ENCODE assay signal across 12 mouse cellular contexts in the genomic region with DNA sequence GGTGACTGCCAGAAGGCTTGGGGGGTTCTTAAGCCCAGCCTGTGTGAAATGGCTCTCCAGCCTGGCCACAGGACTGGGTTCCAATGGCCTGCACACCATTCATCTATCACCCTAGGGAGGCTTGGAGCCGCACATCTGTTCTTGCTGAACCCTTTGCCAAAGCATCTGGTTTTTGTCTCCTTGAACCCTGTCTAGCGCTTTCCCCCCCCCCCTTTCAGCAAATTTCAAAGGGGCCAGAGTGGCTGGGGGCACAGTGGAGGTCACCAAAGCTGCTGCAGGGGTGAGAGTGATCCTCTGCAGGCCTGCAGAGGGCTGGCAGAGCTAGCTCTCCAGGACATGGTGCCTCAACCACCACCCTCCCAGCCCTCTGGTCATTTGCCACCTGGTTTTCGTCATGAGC. TPM values are rescaled to one million over a fixed set of nuclear protein-coding genes. Genes with fewer than 3 reads are reported as not detected.
A peak's percentile ranks its signal among the peaks of the same experiment; 100 is the strongest.
DNase-seq lines count a peak whose midpoint lies in the region; ATAC-seq lines count a peak whose summit lies in the region.
"Had no signal": no experiment of that assay in that cellular context is flagged by ENCODE, and none has a peak within 500 bp of the region (broad histone marks: within the 10 kb centered on the region; RNA-seq: fewer than 3 reads in every experiment).

No protein-coding gene starts in this region.

- H3K9me3 ChIP-seq in heart, embryonic 14.5 days (ENCODE audit: control insufficient read depth, low read length), result no peaks in the 10 kb centered on the region
- no peaks in the 10 kb centered on the region for H3K9me3 ChIP-seq in lung, embryonic 15.5 days
- H3K9me3 ChIP-seq: hindbrain, embryonic 13.5 days; limb, embryonic 15.5 days; midbrain, embryonic 13.5 days had no signal

- H3K27me3 ChIP-seq in heart, embryonic 14.5 days (ENCODE audit: control insufficient read depth, insufficient read depth, low read length), result no peaks in the 10 kb centered on the region
- peaks cover 15% of the 10 kb centered on the region; the same call in 1 of the 2 replicates for H3K27me3 ChIP-seq in lung, embryonic 15.5 days
- H3K27me3 ChIP-seq: hindbrain, embryonic 13.5 days; midbrain, embryonic 13.5 days had no signal

- no peak overlapping the region for H3K4me3 ChIP-seq in heart, embryonic 14.5 days (ENCODE audit: control insufficient read depth in 1 of 2, insufficient read depth in 1 of 2, low read depth in 1 of 2, low read length in 2 of 2)
- no peak overlapping the region for H3K4me3 ChIP-seq in lung, embryonic 15.5 days
- H3K4me3 ChIP-seq: hindbrain, embryonic 13.5 days; limb, embryonic 15.5 days; midbrain, embryonic 13.5 days had no signal

- peaks cover 32 to 34% of the 10 kb centered on the region in 2 experiments for H3K4me1 ChIP-seq in heart, embryonic 14.5 days (ENCODE audit: control insufficient read depth in 2 of 2, insufficient read depth in 2 of 2, low read length in 2 of 2)
- H3K4me1 ChIP-seq in lung, embryonic 15.5 days, result peaks cover 19% of the 10 kb centered on the region
- H3K4me1 ChIP-seq: midbrain, embryonic 13.5 days had no signal

- no peak overlapping the region for H3K9ac ChIP-seq in heart, embryonic 14.5 days (ENCODE audit: low read length)
- no peak overlapping the region for H3K9ac ChIP-seq in lung, embryonic 15.5 days
- H3K9ac ChIP-seq: hindbrain, embryonic 13.5 days; limb, embryonic 15.5 days; midbrain, embryonic 13.5 days had no signal

- no peak overlapping the region for H3K4me2 ChIP-seq in heart, embryonic 14.5 days (ENCODE audit: low read length)
- no peak overlapping the region for H3K4me2 ChIP-seq in lung, embryonic 15.5 days
- H3K4me2 ChIP-seq: hindbrain, embryonic 13.5 days; limb, embryonic 15.5 days; midbrain, embryonic 13.5 days had no signal

- WGBS in heart, embryonic 14.5 days, result 24% methylated on average over 3 of the region's 3 CpGs
- 20% methylated on average over 3 of the region's 3 CpGs for WGBS in lung, embryonic 15.5 days

- peak; percentile 54 for ATAC-seq in heart, embryonic 14.5 days (ENCODE audit: insufficient number of reproducible peaks, insufficient read depth, low FRiP score, low read depth)
- ATAC-seq in lung, embryonic 15.5 days (ENCODE audit: borderline replicate concordance, extremely low read depth, low FRiP score, low TSS enrichment), result peak; percentile 86
- ATAC-seq: forebrain, embryonic 14.5 days; midbrain, embryonic 13.5 days had no signal

- no peaks in the 10 kb centered on the region for H3K36me3 ChIP-seq in heart, embryonic 14.5 days (ENCODE audit: control insufficient read depth, insufficient read depth, low read length)
- H3K36me3 ChIP-seq in lung, embryonic 15.5 days, result no peaks in the 10 kb centered on the region
- H3K36me3 ChIP-seq: limb, embryonic 15.5 days had no signal

- H3K27ac ChIP-seq in heart, embryonic 14.5 days (replicated peaks in 1 of 2; ENCODE audit: control insufficient read depth in 1 of 2, insufficient read depth in 1 of 2, low read depth in 2 of 2, low read length in 2 of 2), result 0 out of 4 replicates have a peak overlapping the region, but pooled peaks of 1 of the 2 experiments have one; percentile 43
- no peak overlapping the region for H3K27ac ChIP-seq in lung, embryonic 15.5 days
- H3K27ac ChIP-seq: hindbrain, embryonic 13.5 days; limb, embryonic 15.5 days; midbrain, embryonic 13.5 days had no signal

- DNase-seq in adrenal gland, postnatal 10 days, result peak; percentile 19
- no peak for DNase-seq in adrenal gland, adult 18-20 months (ENCODE audit: low spot score in 2 of 2)
- DNase-seq in embryo, embryonic 11.5 days (ENCODE audit: low read depth, low spot score), result peak; percentile 45
- no peak for DNase-seq in cerebellum, adult 9-10 months
- no peak for DNase-seq in right cerebral cortex, postnatal 36 days (ENCODE audit: low spot score in 2 of 2)
- no peak for DNase-seq in adipocyte (ENCODE audit: low spot score)

RNA-seq across cellular contexts. Expression of gene Ttll12, which starts 44.2 kb away (rescaled TPM):
- 10 to 100 TPM; 19.0 to 21.1 TPM for total RNA-seq in adrenal gland, postnatal 10 days (2021)
- 10 to 100 TPM; 27.9 to 30.4 TPM for total RNA-seq in adrenal gland, adult 18-20 months (2021)
- 18.6 and 19.8 TPM in 2 replicates for polyA plus RNA-seq in heart, embryonic 14.5 days (2014; fragmentation: Nextera tagmentation; extraction: Ambion mirVana)
- 33.3 and 34.0 TPM in 2 replicates for polyA plus RNA-seq in lung, embryonic 15.5 days (2015; fragmentation: Nextera tagmentation; extraction: Ambion mirVana)

Comparison
In these comparisons a context has a peak if more than half of its experiments do, and no peak if none do; other contexts are left out.
1. DNase-seq: peak in adrenal gland, postnatal 10 days (single experiment) and embryo, embryonic 11.5 days (single experiment); none in adrenal gland, adult 18-20 months (0 of 2), cerebellum, adult 9-10 months (single experiment), right cerebral cortex, postnatal 36 days (0 of 2) and adipocyte (single experiment).